Mouse (Mus musculus): ENCODE data around the gene Arg1. TPM values are rescaled to one million over a fixed set of nuclear protein-coding genes. Genes with fewer than 3 reads are reported as not detected.

Arg1 gene
- total and polyA plus RNA-seq, 3 experiments, result 0.26 TPM; not detected in 2

DNA sequence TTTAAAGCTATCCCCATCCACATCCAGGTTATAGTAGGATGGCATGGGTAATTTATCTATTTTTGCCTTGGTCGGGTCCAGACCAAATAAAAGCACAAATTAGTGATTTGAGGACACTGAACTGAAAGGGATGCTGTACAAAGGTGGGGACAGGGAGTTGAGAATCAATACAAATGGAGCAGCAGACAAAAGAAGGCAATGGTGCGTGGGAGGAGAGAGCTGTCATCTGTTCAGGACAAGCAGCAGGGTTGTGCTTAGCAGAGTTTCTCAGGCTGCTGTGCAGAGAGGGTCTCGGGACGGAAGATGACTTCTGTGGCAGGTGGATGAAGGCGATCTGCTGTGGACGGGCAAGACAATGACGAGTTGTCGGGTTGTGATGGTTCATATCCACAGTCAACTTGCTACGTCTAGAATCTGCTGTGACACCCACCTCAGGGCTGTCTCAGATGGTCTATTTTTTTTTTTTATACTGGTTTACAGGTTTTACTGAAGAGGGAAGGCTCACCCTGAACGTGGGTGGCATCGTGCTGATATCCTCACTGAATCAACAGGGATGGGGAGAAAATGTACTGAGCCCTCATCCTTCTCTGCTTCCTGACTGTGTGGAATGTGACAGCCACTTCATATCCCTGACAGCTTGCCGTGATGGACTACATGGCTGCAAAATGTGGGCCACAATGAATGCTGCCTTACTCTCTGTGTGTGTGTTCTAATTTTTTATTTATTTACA lies 38.7 kb upstream of the Arg1 start:
- Histone ChIP-seq H3K27me3 (ENCODE audit: control insufficient read depth in 1 of 2, insufficient read depth in 2 of 2, low read length in 2 of 2) (no peaks in the 10 kb centered on the region), H3K36me3 (ENCODE audit: control insufficient read depth in 1 of 2, insufficient read depth in 2 of 2, low read length in 2 of 2) (no peaks in the 10 kb centered on the region), H3K4me3 (ENCODE audit: control insufficient read depth in 1 of 2, insufficient read depth in 1 of 2, low read depth in 2 of 2, low read length in 2 of 2) (no peak overlapping the region), H3K9me3 (replicated peaks; ENCODE audit: insufficient read depth, low read length) (no peaks in the 10 kb centered on the region), H3K79me2 (ENCODE audit: control insufficient read depth, insufficient read depth, low read length, poor library complexity) (no peaks in the 10 kb centered on the region), H3K4me1 (ENCODE audit: control insufficient read depth in 1 of 2, insufficient read depth in 2 of 2, low read length in 2 of 2) (no peaks in the 10 kb centered on the region), H3K9ac (ENCODE audit: control insufficient read depth, low read depth, low read length, poor library complexity, severe bottlenecking) (no peak overlapping the region), H3K27ac (ENCODE audit: control insufficient read depth, low read depth, low read length) (no peak overlapping the region)
- DNase-seq (ENCODE audit: low read depth, low spot score), result no peak
- no peak for TF ChIP-seq POLR2A (IDR thresholded peaks at IDR 0.05; ENCODE audit: control insufficient read depth in 1 of 2, insufficient read depth in 1 of 2, low read depth in 1 of 2, low read length in 2 of 2, poor library complexity in 1 of 2)
- TF ChIP-seq SMC3 (IDR thresholded peaks at IDR 0.05; ENCODE audit: low read depth, low read length), result no peak
- TF ChIP-seq POLR2AphosphoS5 (IDR thresholded peaks at IDR 0.05; ENCODE audit: borderline replicate concordance, low read depth, low read length), result no peak
- no peak for TF ChIP-seq UBTF (IDR thresholded peaks at IDR 0.05; ENCODE audit: borderline replicate concordance, insufficient read depth, low read depth, low read length)
- no peak for TF ChIP-seq TBP (IDR thresholded peaks at IDR 0.05; ENCODE audit: low read depth, low read length)
- no peak for TF ChIP-seq ZC3H11A (IDR thresholded peaks at IDR 0.05; ENCODE audit: low read depth, low read length)
- TF ChIP-seq GATA1 (IDR thresholded peaks at IDR 0.05; ENCODE audit: low read depth, low read length), result no peak
- TF ChIP-seq HCFC1 (IDR thresholded peaks at IDR 0.05; ENCODE audit: low read depth, low read length), result no peak

GRCm38 (mm10) chr10:24961889-24962288 lies 34.6 kb upstream of the Arg1 start:
- Histone ChIP-seq H3K4me1 (ENCODE audit: control insufficient read depth in 1 of 2, insufficient read depth in 2 of 2, low read length in 2 of 2) (no peaks in the 10 kb centered on the region), H3K9me3 (replicated peaks; ENCODE audit: insufficient read depth, low read length) (no peaks in the 10 kb centered on the region), H3K79me2 (ENCODE audit: control insufficient read depth, insufficient read depth, low read length, poor library complexity) (no peaks in the 10 kb centered on the region), H3K4me3 (ENCODE audit: control insufficient read depth in 1 of 2, insufficient read depth in 1 of 2, low read depth in 2 of 2, low read length in 2 of 2) (no peak overlapping the region), H3K27ac (ENCODE audit: control insufficient read depth, low read depth, low read length) (no peak overlapping the region), H3K9ac (ENCODE audit: control insufficient read depth, low read depth, low read length, poor library complexity, severe bottlenecking) (no peak overlapping the region), H3K36me3 (ENCODE audit: control insufficient read depth in 1 of 2, insufficient read depth in 2 of 2, low read length in 2 of 2) (no peaks in the 10 kb centered on the region), H3K27me3 (ENCODE audit: control insufficient read depth in 1 of 2, insufficient read depth in 2 of 2, low read length in 2 of 2) (no peaks in the 10 kb centered on the region; a peak in 1 of 4 replicates)
- TF ChIP-seq ZMIZ1 (IDR thresholded peaks at IDR 0.05; ENCODE audit: low read depth, low read length), result no peak
- TF ChIP-seq MXI1 (IDR thresholded peaks at IDR 0.05; ENCODE audit: low read depth, low read length), result no peak
- no peak for TF ChIP-seq ZC3H11A (IDR thresholded peaks at IDR 0.05; ENCODE audit: low read depth, low read length)
- no peak for TF ChIP-seq RCOR1 (IDR thresholded peaks at IDR 0.05; ENCODE audit: low read depth, low read length)
- TF ChIP-seq CHD1 (IDR thresholded peaks at IDR 0.05; ENCODE audit: low read depth, low read length), result no peak
- TF ChIP-seq USF1 (IDR thresholded peaks at IDR 0.05; ENCODE audit: low read depth, low read length), result no peak
- no peak for TF ChIP-seq POLR2AphosphoS5 (IDR thresholded peaks at IDR 0.05; ENCODE audit: borderline replicate concordance, low read depth, low read length)
- no peak for TF ChIP-seq HCFC1 (IDR thresholded peaks at IDR 0.05; ENCODE audit: low read depth, low read length)
- no peak for TF ChIP-seq SIN3A (IDR thresholded peaks at IDR 0.05; ENCODE audit: low read length)
- TF ChIP-seq UBTF (IDR thresholded peaks at IDR 0.05; ENCODE audit: borderline replicate concordance, insufficient read depth, low read depth, low read length), result no peak
- no peak for TF ChIP-seq MYB (IDR thresholded peaks at IDR 0.05; ENCODE audit: low read depth, low read length)
- no peak for TF ChIP-seq TAL1 (IDR thresholded peaks at IDR 0.05; ENCODE audit: low read length)
- TF ChIP-seq MAX (IDR thresholded peaks at IDR 0.05; ENCODE audit: low read length), result no peak
- no peak for TF ChIP-seq SMC3 (IDR thresholded peaks at IDR 0.05; ENCODE audit: low read depth, low read length)
- TF ChIP-seq E2F4 (IDR thresholded peaks at IDR 0.05; ENCODE audit: borderline replicate concordance, low read depth, low read length), result no peak
- TF ChIP-seq ZNF384 (IDR thresholded peaks at IDR 0.05; ENCODE audit: low read depth, low read length), result no peak
- TF ChIP-seq BHLHE40 (IDR thresholded peaks at IDR 0.05; ENCODE audit: borderline replicate concordance, low read depth, low read length), result no peak
- no peak for TF ChIP-seq CTCF (IDR thresholded peaks at IDR 0.05 in 2 of 3, conservative IDR thresholded peaks at IDR 0.05 in 1 of 3; ENCODE audit: control insufficient read depth in 1 of 3, insufficient read depth in 1 of 3, low read depth in 2 of 3, low read length in 3 of 3, poor library complexity in 1 of 3, severe bottlenecking in 1 of 3)
- TF ChIP-seq NELFE (IDR thresholded peaks at IDR 0.05; ENCODE audit: low read depth, low read length), result no peak
- no peak for TF ChIP-seq TBP (IDR thresholded peaks at IDR 0.05; ENCODE audit: low read depth, low read length)
- DNase-seq (ENCODE audit: low read depth, low spot score), result no peak

Data from MEL (cell line).